Mouse (Mus musculus) G1E (cell line): Measurements from ENCODE around the gene Pum2.
A peak's percentile ranks its signal among the peaks of the same experiment; 100 is the strongest.

ENCODE experiments used
- CTCF ChIP-seq: IDR thresholded peaks from 2 replicates; pipeline ENCODE4 v1.5.1; 2012; ENCODE audit warnings: low read depth, low read length, inconsistent platforms, mixed read lengths
- GATA1 ChIP-seq: IDR thresholded peaks from 2 replicates; pipeline ENCODE4 v1.6.1; 2012; ENCODE audit warnings: borderline replicate concordance, low read length, inconsistent platforms, mixed read lengths
- GATA2 ChIP-seq: IDR thresholded peaks from 2 replicates; pipeline ENCODE4 v1.6.1; 2012; ENCODE audit warnings: low read depth, low read length, inconsistent platforms, borderline replicate concordance

DNA sequence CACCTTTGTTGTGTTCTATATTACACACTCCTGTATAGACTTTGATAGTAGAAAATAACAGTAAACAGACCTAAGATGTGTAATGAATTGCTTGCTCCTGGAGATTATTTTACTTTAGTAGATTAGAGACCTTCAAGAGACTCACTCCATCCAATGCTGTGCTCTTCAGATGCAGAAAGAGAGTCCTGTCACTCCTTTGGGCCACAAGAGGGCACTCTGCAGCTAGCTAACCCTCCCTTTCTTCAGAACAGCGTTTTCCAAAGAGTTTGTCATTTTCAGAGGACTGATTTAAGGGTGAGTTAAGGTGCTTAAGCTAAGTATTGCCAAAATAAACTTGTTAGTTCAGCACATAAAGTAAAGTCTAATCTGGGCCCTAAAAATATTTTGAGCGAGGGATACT, 25.0 kb downstream of the Pum2 start:
- TF ChIP-seq CTCF (peak; percentile 49), GATA1 (no peak), GATA2 (no peak)
